Mouse (Mus musculus): ENCODE measurements around the gene Zfand2b.
A peak's percentile ranks its signal among the peaks of the same experiment; 100 is the strongest.

The Zfand2b gene

GRCm38 (mm10) chr1:75168472-75169464, at the start of gene Zfand2b:
Gene Zfand2b, plus strand, starts transcription at chr1:75168646.
- peak; percentile 99 for DNase-seq

GRCm38 (mm10) chr1:75122211-75122610, 46.2 kb upstream of the Zfand2b start:
- peak; percentile 57 for DNase-seq

GRCm38 (mm10) chr1:75124346-75125321, 43.8 kb upstream of the Zfand2b start, which contains the start of gene Nhej1:
Gene Nhej1, minus strand, starts transcription at chr1:75125200.
- DNase-seq: peak; percentile 98

- no peak for DNase-seq
Measured at GRCm38 (mm10) chr1:75125418-75125817, 43.0 kb upstream of the Zfand2b start.

GRCm38 (mm10) chr1:75128641-75129040, 39.8 kb upstream of the Zfand2b start:
- no peak for DNase-seq

- no peak for DNase-seq
Measured at GRCm38 (mm10) chr1:75133421-75134207, 34.8 kb upstream of the Zfand2b start, which contains the start of gene Slc23a3. Gene Slc23a3, minus strand, starts transcription at chr1:75133890.

GRCm38 (mm10) chr1:75136293-75136692, 32.2 kb upstream of the Zfand2b start:
- no peak for DNase-seq

GRCm38 (mm10) chr1:75136730-75137129, 31.7 kb upstream of the Zfand2b start:
- DNase-seq: no peak

GRCm38 (mm10) chr1:75138448-75138847, 30.0 kb upstream of the Zfand2b start:
- no peak for DNase-seq

GRCm38 (mm10) chr1:75140601-75141190, 27.8 kb upstream of the Zfand2b start:
- no peak for DNase-seq

- peak; percentile 81 for DNase-seq
Measured at GRCm38 (mm10) chr1:75141486-75142190, 26.8 kb upstream of the Zfand2b start.

GRCm38 (mm10) chr1:75142301-75143261, 25.9 kb upstream of the Zfand2b start, which contains the start of the genes Cnppd1 and Retreg2:
Gene Cnppd1, minus strand, starts transcription at chr1:75142711.
Gene Retreg2, plus strand, starts transcription at chr1:75142778.
- peak; percentile 98 for DNase-seq

GRCm38 (mm10) chr1:75145589-75145988, 22.9 kb upstream of the Zfand2b start:
- DNase-seq: no peak

- DNase-seq: no peak
Measured at GRCm38 (mm10) chr1:75147411-75148135, 20.9 kb upstream of the Zfand2b start.

- DNase-seq: no peak
Measured at GRCm38 (mm10) chr1:75148727-75149126, 19.7 kb upstream of the Zfand2b start.

- no peak for DNase-seq
Measured at GRCm38 (mm10) chr1:75155837-75156236, 12.6 kb upstream of the Zfand2b start.

GRCm38 (mm10) chr1:75158990-75159389, 9.5 kb upstream of the Zfand2b start:
- no peak for DNase-seq

GRCm38 (mm10) chr1:75159540-75160255, 8.7 kb upstream of the Zfand2b start:
- DNase-seq: no peak
